Mouse (Mus musculus): ENCODE results near the gene Naa10. TPM values are rescaled to one million over a fixed set of nuclear protein-coding genes. Genes with fewer than 3 reads are reported as not detected.

Naa10 gene
- 6.2 TPM for polyA plus RNA-seq (2014; fragmentation: Illumina TruSeq; extraction: RNeasy Lipid Tissue Mini Kit (QIAGEN cat#74804))

GRCm38 (mm10) chrX:73921823-73922549 lies at the start of gene Naa10, which contains the start of gene Arhgap4:
Gene Naa10 (minus strand): TSS chrX:73921944.
Gene Arhgap4 (minus strand): TSS chrX:73921870.

DNA sequence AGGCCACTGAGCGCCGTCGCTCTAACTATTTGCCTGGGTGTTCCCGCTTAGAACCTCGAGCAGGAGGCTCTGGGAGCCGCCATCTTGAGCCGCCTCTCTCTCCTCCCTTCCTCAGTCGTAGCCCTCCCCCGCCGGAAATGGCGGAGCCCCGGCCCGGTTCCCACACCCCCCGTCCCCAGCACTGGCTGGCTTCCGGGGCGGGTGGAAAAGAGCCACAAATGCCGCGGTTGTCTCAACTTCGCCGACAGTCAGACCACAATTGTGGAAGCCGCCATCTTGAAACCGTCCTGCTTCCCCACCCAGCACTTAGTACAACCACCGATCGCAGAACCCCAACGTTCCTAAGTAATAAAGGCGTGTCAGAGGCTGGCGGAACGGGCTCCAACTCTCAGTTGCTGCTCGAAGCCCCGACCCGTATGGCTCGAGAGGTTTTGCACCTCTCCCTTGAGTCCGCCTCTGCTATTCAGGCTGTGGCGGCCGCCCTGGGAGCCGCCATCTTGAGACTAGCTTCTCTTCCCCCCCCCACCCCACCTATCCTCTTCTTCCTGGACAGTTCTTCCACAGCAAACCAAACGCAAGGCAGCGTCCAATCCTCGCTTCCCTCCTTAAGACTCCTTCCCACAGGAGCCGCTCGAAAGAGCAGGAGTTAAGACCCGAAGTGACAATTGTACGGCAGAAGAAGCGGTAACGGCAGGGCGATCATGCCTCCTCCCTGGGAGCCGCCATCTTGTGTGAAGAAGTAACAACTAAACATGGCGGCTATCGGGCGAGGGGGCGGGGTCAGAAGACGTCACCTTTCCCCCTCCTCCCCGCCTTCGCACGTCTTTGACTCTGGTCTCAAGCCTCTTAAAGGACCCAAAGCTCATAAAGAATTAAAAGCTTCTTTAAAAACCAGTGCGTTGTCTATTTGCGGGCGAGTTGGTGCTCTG lies 44.8 kb upstream of the Naa10 start, which contains the start of gene Hcfc1:
Gene Hcfc1, minus strand, starts transcription at position 110 of the 929 bp plus-strand sequence.

GRCm38 (mm10) chrX:73930402-73931062 lies 8.8 kb upstream of the Naa10 start, which contains the start of gene Renbp:
Gene Renbp (minus strand): TSS chrX:73930850.

DNA sequence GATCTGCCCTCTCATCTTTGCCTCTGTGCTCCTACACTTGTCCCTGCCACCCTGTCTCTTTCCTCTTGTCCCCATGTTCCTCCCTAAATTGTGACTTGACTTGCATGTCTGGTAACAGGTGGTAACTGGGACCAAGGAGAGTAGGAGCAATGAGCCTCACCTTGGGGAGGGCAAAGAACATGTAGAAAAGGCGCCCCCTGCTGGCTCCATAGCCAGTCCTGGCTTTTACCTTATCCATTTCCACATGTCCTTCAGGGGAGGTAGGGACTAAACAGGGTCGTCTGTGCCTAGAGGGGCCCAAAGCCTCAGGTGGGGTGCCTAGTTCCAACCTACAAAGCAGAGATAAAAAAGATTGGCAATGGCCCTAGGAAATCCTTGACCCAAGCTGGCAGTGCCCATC lies 26.0 kb downstream of the Naa10 start, which contains the start of gene L1cam:
Gene L1cam, minus strand, starts transcription at position 387 of the 400 bp plus-strand sequence.

DNA sequence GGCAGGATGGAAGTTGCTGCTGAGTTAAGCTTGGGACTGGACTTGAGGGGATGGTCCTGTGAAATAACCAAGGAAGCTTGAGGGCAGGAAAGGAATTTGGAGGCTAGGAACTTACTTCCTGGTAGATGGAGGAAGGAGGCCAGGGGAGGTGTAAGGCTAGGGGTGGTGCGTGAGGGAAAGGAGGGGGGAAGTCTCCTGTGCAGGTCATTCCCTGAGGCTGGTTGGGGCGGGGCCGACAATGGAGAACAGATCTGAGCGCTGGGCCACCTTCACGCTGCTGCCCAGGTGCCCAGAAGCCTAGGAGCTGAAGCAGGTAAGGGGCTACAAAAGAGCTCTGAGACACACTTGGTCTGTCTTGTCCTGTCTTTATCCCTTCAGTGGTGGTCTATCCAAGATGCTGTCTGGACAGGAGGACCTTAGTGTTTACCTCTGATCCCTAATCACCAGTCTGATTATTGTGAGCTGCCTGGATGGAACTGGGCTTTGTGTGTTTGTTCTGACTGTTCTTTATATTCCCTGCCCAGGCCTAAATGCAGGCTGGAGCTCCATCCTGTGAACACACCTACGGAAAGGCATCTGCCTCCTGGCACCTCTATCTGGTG lies 30.1 kb downstream of the Naa10 start, which contains the start of gene Avpr2:
Gene Avpr2, plus strand, starts transcription at position 552 of the 602 bp plus-strand sequence.

Other genes starting within 250 kb of the Naa10 start
- 24.7 TPM for gene Slc6a8, start 248.8 kb downstream of the Naa10 start, polyA plus RNA-seq (2014; fragmentation: Illumina TruSeq; extraction: RNeasy Lipid Tissue Mini Kit (QIAGEN cat#74804))
- 139 TPM for gene Bcap31, start 205.8 kb downstream of the Naa10 start, polyA plus RNA-seq (2014; fragmentation: Illumina TruSeq; extraction: RNeasy Lipid Tissue Mini Kit (QIAGEN cat#74804))
- 1.4 TPM for gene Abcd1, start 205.3 kb downstream of the Naa10 start, polyA plus RNA-seq (2014; fragmentation: Illumina TruSeq; extraction: RNeasy Lipid Tissue Mini Kit (QIAGEN cat#74804))
- gene Plxnb3, start 164.9 kb downstream of the Naa10 start, polyA plus RNA-seq (2014; fragmentation: Illumina TruSeq; extraction: RNeasy Lipid Tissue Mini Kit (QIAGEN cat#74804)) = not detected
- gene Srpk3, start 147.5 kb downstream of the Naa10 start, polyA plus RNA-seq (2014; fragmentation: Illumina TruSeq; extraction: RNeasy Lipid Tissue Mini Kit (QIAGEN cat#74804)) = not detected
- 19.0 TPM for gene Idh3g, start 135.0 kb downstream of the Naa10 start, polyA plus RNA-seq (2014; fragmentation: Illumina TruSeq; extraction: RNeasy Lipid Tissue Mini Kit (QIAGEN cat#74804))
- 14.9 TPM for gene Ssr4, start 134.9 kb downstream of the Naa10 start, polyA plus RNA-seq (2014; fragmentation: Illumina TruSeq; extraction: RNeasy Lipid Tissue Mini Kit (QIAGEN cat#74804))
- 1.2 TPM for gene Pdzd4, start 97.0 kb downstream of the Naa10 start, polyA plus RNA-seq (2014; fragmentation: Illumina TruSeq; extraction: RNeasy Lipid Tissue Mini Kit (QIAGEN cat#74804))
- gene Avpr2, start 29.8 kb downstream of the Naa10 start, polyA plus RNA-seq (2014; fragmentation: Illumina TruSeq; extraction: RNeasy Lipid Tissue Mini Kit (QIAGEN cat#74804)) = not detected
- 0.48 TPM for gene L1cam, start 25.8 kb downstream of the Naa10 start, polyA plus RNA-seq (2014; fragmentation: Illumina TruSeq; extraction: RNeasy Lipid Tissue Mini Kit (QIAGEN cat#74804))
- gene Arhgap4, start 74 bp downstream of the Naa10 start, polyA plus RNA-seq (2014; fragmentation: Illumina TruSeq; extraction: RNeasy Lipid Tissue Mini Kit (QIAGEN cat#74804)) = 0.46 TPM
- 2.0 TPM for gene Renbp, start 8.9 kb upstream of the Naa10 start, polyA plus RNA-seq (2014; fragmentation: Illumina TruSeq; extraction: RNeasy Lipid Tissue Mini Kit (QIAGEN cat#74804))
- gene Hcfc1, start 44.4 kb upstream of the Naa10 start, polyA plus RNA-seq (2014; fragmentation: Illumina TruSeq; extraction: RNeasy Lipid Tissue Mini Kit (QIAGEN cat#74804)) = 43.7 TPM
- gene Irak1, start 102.0 kb upstream of the Naa10 start, polyA plus RNA-seq (2014; fragmentation: Illumina TruSeq; extraction: RNeasy Lipid Tissue Mini Kit (QIAGEN cat#74804)) = 50.0 TPM
- not detected for gene Opn1mw, start 205.5 kb upstream of the Naa10 start, polyA plus RNA-seq (2014; fragmentation: Illumina TruSeq; extraction: RNeasy Lipid Tissue Mini Kit (QIAGEN cat#74804))
- gene Mecp2, start 213.4 kb upstream of the Naa10 start, polyA plus RNA-seq (2014; fragmentation: Illumina TruSeq; extraction: RNeasy Lipid Tissue Mini Kit (QIAGEN cat#74804)) = 39.6 TPM
- gene Tex28, start 245.9 kb upstream of the Naa10 start, polyA plus RNA-seq (2014; fragmentation: Illumina TruSeq; extraction: RNeasy Lipid Tissue Mini Kit (QIAGEN cat#74804)) = not detected